Mouse (Mus musculus): Measurements from ENCODE around the gene Sp9.

Gene Sp9

DNA sequence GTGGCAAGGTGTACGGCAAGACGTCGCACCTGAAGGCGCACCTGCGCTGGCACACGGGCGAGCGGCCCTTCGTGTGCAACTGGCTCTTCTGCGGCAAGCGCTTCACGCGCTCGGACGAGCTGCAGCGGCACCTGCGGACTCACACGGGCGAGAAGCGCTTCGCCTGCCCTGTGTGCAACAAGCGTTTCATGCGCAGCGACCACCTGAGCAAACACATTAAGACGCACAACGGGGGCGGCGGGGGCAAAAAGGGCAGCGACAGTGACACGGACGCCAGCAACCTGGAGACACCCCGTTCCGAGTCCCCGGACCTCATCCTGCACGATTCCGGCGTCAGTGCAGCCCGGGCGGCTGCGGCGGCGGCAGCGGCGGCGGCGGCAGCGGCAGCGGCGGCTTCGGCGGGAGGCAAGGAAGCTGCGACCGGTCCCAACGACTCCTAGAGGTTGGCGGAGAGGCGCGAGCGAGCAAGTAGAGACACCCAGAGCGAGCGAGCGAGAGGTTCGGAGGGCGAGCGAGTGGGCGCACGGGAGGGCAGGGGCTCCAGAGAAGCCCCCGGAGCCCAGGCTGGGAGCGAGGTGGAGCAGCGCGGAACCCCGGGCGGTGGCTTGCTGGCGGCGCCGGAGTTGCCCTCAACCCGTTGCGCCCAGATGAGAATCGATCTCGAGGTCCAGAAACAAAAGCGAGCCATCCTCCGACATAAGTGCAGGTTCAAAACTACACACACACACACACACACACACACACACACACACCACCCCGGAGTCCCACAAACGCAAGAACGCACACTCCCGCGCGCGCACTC, 2.6 kb downstream of the Sp9 start:
- DNase-seq (ENCODE audit: extremely low spot score, low spot score) = peak; percentile 85

DNA sequence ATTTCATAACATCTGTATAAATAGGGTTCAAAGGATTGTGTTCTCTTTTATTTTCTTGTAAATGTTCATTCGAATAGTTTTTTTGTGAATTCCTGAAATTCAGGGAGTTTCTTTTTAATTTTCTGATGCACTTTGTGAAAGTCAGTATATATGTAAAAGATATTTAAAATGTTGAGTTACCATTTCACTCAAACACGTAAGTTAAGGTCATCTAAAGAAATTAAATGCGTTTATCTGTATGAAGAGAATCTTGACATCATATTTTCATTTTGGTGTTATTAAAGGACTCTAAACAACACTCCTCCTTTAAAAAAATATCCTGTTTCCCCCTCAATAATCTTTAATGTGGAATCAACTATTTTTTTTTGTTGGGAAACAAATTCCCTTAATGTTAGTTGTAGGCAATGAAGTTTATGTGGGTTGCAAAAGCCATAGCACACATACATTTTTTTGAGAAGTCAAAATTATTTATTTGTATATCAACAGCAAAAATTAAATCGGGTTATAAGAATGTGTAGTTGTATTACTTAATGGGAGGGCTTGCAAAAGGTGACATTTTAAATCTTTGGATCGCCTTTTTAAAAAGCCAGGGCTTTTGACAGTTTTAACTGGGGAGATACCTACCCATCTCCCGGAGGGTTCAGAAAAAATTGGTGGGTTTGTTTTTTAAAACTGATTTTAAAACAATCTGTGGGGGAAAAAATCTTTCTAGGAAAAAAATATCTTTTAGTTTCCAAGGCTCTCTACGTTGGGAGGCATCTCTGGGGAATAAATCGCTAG, 3.7 kb downstream of the Sp9 start:
- no peak for DNase-seq (ENCODE audit: extremely low spot score, low spot score)

DNA sequence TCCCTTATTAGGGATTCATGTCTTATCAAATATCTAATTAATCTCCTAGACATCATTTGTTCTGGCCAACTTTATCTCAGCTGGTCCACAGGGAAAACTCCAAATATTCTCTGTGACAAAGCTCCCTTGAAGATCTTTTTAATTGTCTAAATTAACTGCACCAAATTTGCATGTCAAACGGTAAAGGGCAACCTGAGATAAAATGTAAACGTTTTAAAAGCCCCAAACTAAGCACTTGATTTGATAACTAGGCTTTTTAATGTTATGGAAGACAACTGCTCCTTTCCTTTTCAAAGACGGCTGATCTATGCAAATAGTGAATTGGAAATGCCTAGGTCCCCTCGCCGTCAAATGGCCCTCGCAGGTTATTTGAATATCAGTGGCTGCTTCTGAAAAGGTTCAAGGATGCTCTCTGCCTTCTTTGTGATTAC, 4.4 kb downstream of the Sp9 start:
- peak; percentile 42 for DNase-seq (ENCODE audit: extremely low spot score, low spot score)

DNA sequence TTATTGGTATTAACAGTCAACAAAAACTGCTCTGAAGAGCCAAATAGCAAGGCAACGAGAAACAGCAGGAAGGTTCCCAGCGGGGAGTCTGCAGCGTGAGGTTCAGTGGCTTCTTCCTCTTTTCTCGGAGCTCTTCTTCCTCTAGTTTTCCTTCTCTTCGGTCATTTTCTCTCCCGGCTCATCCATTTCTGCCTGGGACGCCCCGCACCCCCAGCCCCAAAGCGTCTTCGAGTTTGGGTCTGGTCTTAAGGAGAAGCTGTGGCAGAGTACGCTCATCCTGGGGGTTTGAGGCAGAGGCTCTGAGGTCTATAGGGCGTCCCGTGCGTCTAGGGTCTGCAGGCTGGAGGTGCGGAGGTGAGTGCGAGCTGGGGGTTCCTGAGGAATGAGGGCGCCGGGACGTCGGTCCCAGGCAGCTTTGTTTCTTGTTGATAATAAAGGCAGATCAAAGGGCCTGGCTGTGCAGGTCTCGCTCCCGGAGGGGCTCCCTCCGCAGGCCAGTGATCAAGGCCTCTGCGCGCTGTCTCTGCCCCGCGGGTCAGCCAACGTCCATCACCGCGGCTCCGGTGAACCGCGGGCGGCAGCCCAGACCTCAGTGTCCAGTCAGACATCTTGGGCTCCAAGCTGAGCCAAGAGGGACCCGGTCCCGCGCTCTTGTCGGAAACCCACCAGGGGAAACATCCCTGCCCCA, 5.4 kb downstream of the Sp9 start:
- peak; percentile 75 for DNase-seq (ENCODE audit: extremely low spot score, low spot score)

DNA sequence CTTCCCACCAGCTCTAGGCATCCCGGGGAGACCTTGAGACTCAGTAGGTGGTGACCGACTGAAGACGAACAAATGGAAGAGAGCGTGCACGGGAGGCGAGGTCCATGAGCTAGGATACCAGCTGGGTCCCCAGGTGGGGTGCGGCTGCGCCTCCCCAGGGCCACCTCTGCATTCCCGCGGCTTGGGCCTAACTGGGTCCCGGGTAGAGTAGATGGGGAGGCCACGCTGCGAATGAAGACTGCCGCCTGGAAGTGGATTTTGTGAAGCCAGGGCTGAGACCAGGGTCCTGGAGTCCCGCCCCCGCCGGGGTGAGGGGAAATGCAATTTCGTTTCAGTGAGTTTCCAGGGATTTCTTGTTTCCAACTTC, 6.0 kb downstream of the Sp9 start:
- peak; percentile 75 for DNase-seq (ENCODE audit: extremely low spot score, low spot score)

GRCm38 (mm10) chr2:73278131-73278854, 6.6 kb downstream of the Sp9 start:
- peak; percentile 91 for DNase-seq (ENCODE audit: extremely low spot score, low spot score)

GRCm38 (mm10) chr2:73278869-73279268, 7.1 kb downstream of the Sp9 start:
- DNase-seq (ENCODE audit: extremely low spot score, low spot score) = peak; percentile 73

GRCm38 (mm10) chr2:73279271-73280038, 7.7 kb downstream of the Sp9 start:
- DNase-seq (ENCODE audit: extremely low spot score, low spot score) = no peak

- DNase-seq (ENCODE audit: extremely low spot score, low spot score) = peak; percentile 60
Measured at GRCm38 (mm10) chr2:73280356-73281047, 8.8 kb downstream of the Sp9 start.

GRCm38 (mm10) chr2:73281048-73281661, 9.4 kb downstream of the Sp9 start:
- peak; percentile 50 for DNase-seq (ENCODE audit: extremely low spot score, low spot score)

DNA sequence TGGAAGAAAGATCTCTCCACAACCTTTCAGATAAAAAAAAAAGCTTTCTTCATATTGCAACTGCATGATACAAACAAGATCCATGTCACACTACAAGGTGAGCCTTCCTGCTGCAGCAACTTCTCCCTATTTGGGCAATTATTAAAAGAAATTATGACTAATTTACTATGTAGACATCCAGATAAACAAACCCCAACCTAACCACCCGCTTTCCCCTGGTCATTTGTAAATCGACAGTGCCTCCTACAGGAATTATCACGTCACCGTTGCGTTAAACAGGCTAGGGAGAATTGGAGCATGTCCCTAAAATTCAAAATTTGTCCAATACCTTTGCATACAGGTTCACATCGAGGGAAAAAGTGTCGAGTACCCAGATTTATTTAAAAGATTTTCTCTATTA, 10.0 kb downstream of the Sp9 start:
- DNase-seq (ENCODE audit: extremely low spot score, low spot score) = no peak

- no peak for DNase-seq (ENCODE audit: extremely low spot score, low spot score)
Measured at GRCm38 (mm10) chr2:73285630-73286029, 13.9 kb downstream of the Sp9 start.

DNA sequence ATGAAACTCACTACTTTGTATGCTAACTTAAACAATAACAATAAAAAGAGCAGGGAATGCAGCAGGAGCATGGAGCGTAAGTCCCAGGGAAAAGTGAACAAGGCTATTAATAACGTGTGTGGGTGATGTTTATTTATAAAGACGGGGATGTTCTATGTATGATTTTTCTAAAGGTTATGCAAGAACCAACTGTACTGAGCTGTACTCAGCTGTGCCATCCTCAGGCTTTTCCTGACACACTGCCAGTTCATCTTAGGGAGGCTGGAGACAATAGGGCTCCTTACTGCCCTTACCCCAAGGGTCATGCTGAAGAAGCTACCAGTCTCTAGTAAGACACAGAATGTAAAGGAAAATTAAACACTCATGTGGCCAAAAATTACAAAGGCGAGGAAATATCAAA, 19.4 kb downstream of the Sp9 start:
- DNase-seq (ENCODE audit: extremely low spot score, low spot score) = no peak

DNA sequence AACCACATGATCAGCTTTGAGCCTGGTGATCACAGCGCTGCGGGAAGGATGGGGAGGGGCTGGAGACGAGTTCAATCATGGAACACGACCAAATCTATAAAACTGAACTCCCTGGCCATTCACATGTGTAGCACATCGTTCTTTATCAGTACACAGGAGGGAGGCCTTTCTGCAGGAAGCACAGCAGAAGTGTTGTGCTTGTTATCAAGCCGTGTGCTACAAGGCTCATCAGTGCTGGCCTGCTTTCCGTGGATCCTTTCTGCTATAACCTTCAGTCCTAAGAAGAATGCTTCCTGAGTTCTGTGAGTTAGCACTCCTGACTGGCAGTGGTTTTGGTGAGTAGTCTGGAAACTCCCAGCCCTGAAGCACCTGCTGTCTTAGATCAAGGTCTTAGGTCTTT, 23.3 kb downstream of the Sp9 start:
- DNase-seq (ENCODE audit: extremely low spot score, low spot score) = no peak

- DNase-seq (ENCODE audit: extremely low spot score, low spot score) = no peak
Measured at GRCm38 (mm10) chr2:73298154-73298553, 26.4 kb downstream of the Sp9 start.

DNA sequence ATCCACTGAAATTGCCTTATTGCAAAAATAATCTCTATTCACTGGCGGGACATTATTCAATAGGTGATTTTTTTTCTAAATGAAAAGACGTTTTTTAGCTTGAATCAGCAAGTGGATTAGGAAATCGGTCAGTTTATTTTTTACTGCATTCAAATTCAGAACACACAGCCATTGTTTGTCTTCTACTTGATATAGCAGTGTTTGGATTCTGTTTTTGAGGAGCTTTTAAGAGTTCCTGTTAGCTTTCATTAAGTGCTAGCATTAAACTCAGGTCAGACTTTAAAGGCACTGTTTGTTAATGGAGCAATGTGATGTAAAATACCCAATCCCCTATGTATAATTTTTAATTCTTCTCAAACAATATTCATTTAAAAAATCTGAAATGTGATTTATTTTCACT, 27.1 kb downstream of the Sp9 start:
- no peak for DNase-seq (ENCODE audit: extremely low spot score, low spot score)

DNA sequence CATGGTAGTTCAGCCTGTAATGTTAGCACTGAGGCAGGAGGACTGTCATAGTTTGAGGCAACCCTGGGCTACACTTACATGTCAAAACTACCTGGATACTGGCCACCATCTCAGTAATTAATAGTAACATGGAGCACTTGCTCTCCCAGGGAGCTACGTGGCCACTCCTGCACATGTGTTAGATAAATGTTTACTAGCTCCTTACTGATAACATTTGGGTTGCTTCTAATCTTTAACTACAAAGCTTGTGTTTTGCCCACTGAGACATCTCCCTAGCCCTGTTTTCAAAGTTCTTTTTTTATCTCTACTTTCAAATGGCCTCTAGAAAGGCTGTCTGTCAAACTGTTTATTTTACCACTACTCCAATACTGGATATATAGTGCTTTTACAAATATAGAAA, 30.3 kb downstream of the Sp9 start:
- DNase-seq (ENCODE audit: extremely low spot score, low spot score) = no peak

DNA sequence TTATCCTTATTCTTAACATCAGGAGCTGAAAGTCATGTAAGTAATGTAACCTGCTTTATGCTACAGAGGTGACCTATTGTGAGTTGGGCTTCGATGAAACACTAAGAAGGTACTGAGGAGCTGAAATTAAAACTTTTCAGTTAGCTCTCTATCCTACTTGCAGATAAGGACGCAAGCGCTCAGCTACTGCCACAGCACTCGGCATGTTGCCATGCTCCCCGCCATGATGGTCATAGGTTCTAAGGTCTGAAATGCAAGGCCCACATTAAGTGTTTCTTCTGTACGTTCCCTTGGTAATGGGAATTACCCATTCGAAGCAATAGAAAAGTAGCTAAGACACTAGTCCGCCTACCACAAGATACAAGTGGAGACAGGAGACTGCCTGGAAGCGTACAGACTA, 31.0 kb downstream of the Sp9 start:
- DNase-seq (ENCODE audit: extremely low spot score, low spot score) = no peak

GRCm38 (mm10) chr2:73304506-73304905, 32.8 kb downstream of the Sp9 start:
- no peak for DNase-seq (ENCODE audit: extremely low spot score, low spot score)

GRCm38 (mm10) chr2:73306006-73306405, 34.3 kb downstream of the Sp9 start:
- DNase-seq (ENCODE audit: extremely low spot score, low spot score) = no peak

Measured in neural tube, embryonic 10.5 days (tissue).